8 mouse cellular contexts compared by ENCODE assay signal in genomic region chr5:30233042-30233441, GRCm38 (mm10). TPM values are rescaled to one million over a fixed set of nuclear protein-coding genes. Genes with fewer than 3 reads are reported as not detected.
A peak's percentile ranks its signal among the peaks of the same experiment; 100 is the strongest.
DNase-seq lines count a peak whose midpoint lies in the region; ATAC-seq and TF ChIP-seq lines count a peak whose summit lies in the region.

No protein-coding gene starts in this region.

- peak overlapping the region; percentile 93 for H3K27ac ChIP-seq in heart, embryonic 12.5 days (ENCODE audit: poor library complexity, severe bottlenecking)
- H3K27ac ChIP-seq in ES-Bruce4 (ENCODE audit: insufficient read depth, low read length) = no peak overlapping the region
- peak overlapping the region; percentile 51 for H3K27ac ChIP-seq in cortical plate, adult 2 months (ENCODE audit: insufficient read depth, low read length)
- peak overlapping the region; percentile 94 for H3K27ac ChIP-seq in hindbrain, embryonic 16.5 days (ENCODE audit: low read depth, low read length)
- H3K27ac ChIP-seq in liver, embryonic 13.5 days = peak overlapping the region; percentile 87
- H3K27ac ChIP-seq in spleen, adult 2 months (ENCODE audit: insufficient read depth, low read length) = no peak overlapping the region

- no peak for TF ChIP-seq CTCF in ES-Bruce4 (IDR thresholded peaks at IDR 0.05; ENCODE audit: low read depth, low read length)
- no peak for TF ChIP-seq CTCF in cortical plate, adult 2 months (IDR thresholded peaks at IDR 0.05; ENCODE audit: extremely low read depth, insufficient read depth, low read length)
- TF ChIP-seq CTCF in spleen, adult 2 months (IDR thresholded peaks at IDR 0.05; ENCODE audit: extremely low read depth, insufficient read depth, insufficient read length, insufficient replicate concordance) = no peak

- peak overlapping the region; percentile 86 for H3K9ac ChIP-seq in heart, embryonic 12.5 days
- peak overlapping the region; percentile 53 for H3K9ac ChIP-seq in ES-Bruce4 (ENCODE audit: low read depth, poor library complexity, severe bottlenecking)
- peak overlapping the region; percentile 89 for H3K9ac ChIP-seq in hindbrain, embryonic 16.5 days (ENCODE audit: low read depth, low read length)
- peak overlapping the region; percentile 90 for H3K9ac ChIP-seq in liver, embryonic 13.5 days

- H3K4me3 ChIP-seq in heart, embryonic 12.5 days = peak overlapping the region; percentile 82
- peak overlapping the region; percentile 80 for H3K4me3 ChIP-seq in ES-Bruce4 (ENCODE audit: low read depth, low read length)
- H3K4me3 ChIP-seq in cortical plate, adult 2 months (ENCODE audit: insufficient read depth, low read length) = peak overlapping the region; percentile 61
- H3K4me3 ChIP-seq in hindbrain, embryonic 16.5 days (ENCODE audit: low read length) = peak overlapping the region; percentile 82
- H3K4me3 ChIP-seq in liver, embryonic 13.5 days (replicated peaks) = peak overlapping the region; percentile 90
- H3K4me3 ChIP-seq in spleen, adult 2 months (ENCODE audit: extremely low read depth, insufficient read depth, insufficient read length) = peak overlapping the region; percentile 73

- peaks cover 10% of the 10 kb centered on the region for H3K36me3 ChIP-seq in heart, embryonic 12.5 days
- H3K36me3 ChIP-seq in ES-Bruce4 (ENCODE audit: control insufficient read depth, insufficient read depth, low read length, poor library complexity, severe bottlenecking) = no peaks in the 10 kb centered on the region
- no peaks in the 10 kb centered on the region; the same call in 1 of the 2 replicates for H3K36me3 ChIP-seq in hindbrain, embryonic 16.5 days (ENCODE audit: control insufficient read depth, insufficient read depth, low read length)
- peaks cover 7% of the 10 kb centered on the region; the same call in 1 of the 2 replicates for H3K36me3 ChIP-seq in liver, embryonic 13.5 days
- no peaks in the 10 kb centered on the region for H3K36me3 ChIP-seq in spleen, adult 2 months (ENCODE audit: control insufficient read depth, insufficient read depth, low read length)

- no peak for ATAC-seq in heart, embryonic 12.5 days (ENCODE audit: insufficient number of reproducible peaks, low FRiP score)
- no peak for ATAC-seq in hindbrain, embryonic 16.5 days
- no peak for ATAC-seq in liver, embryonic 13.5 days (ENCODE audit: low read depth)

- intact Hi-C loops in gastrocnemius, postnatal 36 days (cut with DNase I) = no loop called here

- H3K4me1 ChIP-seq in heart, embryonic 12.5 days (replicated peaks) = peaks cover 20% of the 10 kb centered on the region
- H3K4me1 ChIP-seq in ES-Bruce4 (ENCODE audit: control insufficient read depth, insufficient read depth, low read length) = no peaks in the 10 kb centered on the region
- H3K4me1 ChIP-seq in cortical plate, adult 2 months (ENCODE audit: control insufficient read depth, insufficient read depth, low read length) = no peaks in the 10 kb centered on the region
- H3K4me1 ChIP-seq in hindbrain, embryonic 16.5 days (ENCODE audit: control insufficient read depth, insufficient read depth, low read depth, low read length) = peaks cover 26% of the 10 kb centered on the region
- peaks cover 56% of the 10 kb centered on the region for H3K4me1 ChIP-seq in liver, embryonic 13.5 days (replicated peaks)
- no peaks in the 10 kb centered on the region; the same call in 1 of the 2 replicates for H3K4me1 ChIP-seq in spleen, adult 2 months (ENCODE audit: control insufficient read depth, insufficient read depth, insufficient read length)

- no peaks in the 10 kb centered on the region for H3K9me3 ChIP-seq in heart, embryonic 12.5 days (replicated peaks)
- peaks cover 22% of the 10 kb centered on the region for H3K9me3 ChIP-seq in ES-Bruce4 (replicated peaks; ENCODE audit: control insufficient read depth, insufficient read depth, low read length, poor library complexity, severe bottlenecking)
- H3K9me3 ChIP-seq in hindbrain, embryonic 16.5 days (ENCODE audit: control insufficient read depth, low read length) = no peaks in the 10 kb centered on the region
- no peaks in the 10 kb centered on the region; the same call in 1 of the 2 replicates for H3K9me3 ChIP-seq in liver, embryonic 13.5 days (replicated peaks)

- TF ChIP-seq EP300 in ES-Bruce4 (IDR thresholded peaks at IDR 0.05; ENCODE audit: insufficient read depth, low read depth, low read length) = no peak

- H3K27me3 ChIP-seq in heart, embryonic 12.5 days (replicated peaks) = no peaks in the 10 kb centered on the region
- H3K27me3 ChIP-seq in ES-Bruce4 (ENCODE audit: control insufficient read depth, insufficient read depth, low read length, poor library complexity, severe bottlenecking) = no peaks in the 10 kb centered on the region; the same call in none of the 2 replicates
- H3K27me3 ChIP-seq in hindbrain, embryonic 16.5 days (replicated peaks; ENCODE audit: control insufficient read depth, insufficient read depth, low read length) = no peaks in the 10 kb centered on the region
- H3K27me3 ChIP-seq in liver, embryonic 13.5 days = no peaks in the 10 kb centered on the region
- no peaks in the 10 kb centered on the region for H3K27me3 ChIP-seq in spleen, adult 2 months (ENCODE audit: control insufficient read depth, insufficient read depth, low read length)

- no peak for DNase-seq in heart, adult 11 months
- DNase-seq in liver, embryonic 13.5 days = peak; percentile 30
- DNase-seq in spleen, adult 2 months (ENCODE audit: low read depth in 1 of 2, low spot score in 2 of 2) = no peak
- no peak for DNase-seq in gastrocnemius, postnatal 36 days

- no peak for TF ChIP-seq POLR2A in ES-Bruce4 (IDR thresholded peaks at IDR 0.05; ENCODE audit: insufficient read depth, low read length)
- no peak for TF ChIP-seq POLR2A in cortical plate, adult 2 months (IDR thresholded peaks at IDR 0.05; ENCODE audit: extremely low read depth, insufficient read depth, low read length)
- no peak for TF ChIP-seq POLR2A in spleen, adult 2 months (IDR thresholded peaks at IDR 0.05; ENCODE audit: low read depth, low read length)

- peak overlapping the region; percentile 77 for H3K4me2 ChIP-seq in heart, embryonic 12.5 days
- peak overlapping the region; percentile 90 for H3K4me2 ChIP-seq in hindbrain, embryonic 16.5 days (ENCODE audit: low read length)
- H3K4me2 ChIP-seq in liver, embryonic 13.5 days = peak overlapping the region; percentile 83

- 2% methylated on average over 15 of the region's 15 CpGs for WGBS in heart, embryonic 12.5 days
- WGBS in hindbrain, embryonic 16.5 days = 2% methylated on average over 15 of the region's 15 CpGs
- 4% methylated on average over 15 of the region's 15 CpGs for WGBS in liver, embryonic 13.5 days (ENCODE audit: insufficient replicate concordance)
- WGBS in spleen, adult 2 months = 4% methylated on average over 15 of the region's 15 CpGs

RNA-seq across cellular contexts. Expression of gene Selenoi, which starts 0.7 kb away (rescaled TPM):
- polyA plus RNA-seq in heart, embryonic 12.5 days (2016; fragmentation: Nextera tagmentation; extraction: Ambion mirVana) = 20.8 and 21.4 TPM in 2 replicates
- 38.3 and 41.6 TPM in 2 replicates for polyA plus RNA-seq in ES-Bruce4 (2011; ENCODE audit: insufficient read depth, insufficient read length, low read depth, missing spikeins)
- 29.2 and 32.9 TPM in 2 replicates for polyA plus RNA-seq in cortical plate, adult 2 months (2012; rRNA removed)
- 26.5 and 29.8 TPM in 2 replicates for polyA plus RNA-seq in hindbrain, embryonic 16.5 days (2015; fragmentation: Nextera tagmentation; extraction: Ambion mirVana)
- polyA plus RNA-seq in liver, embryonic 13.5 days (2015; fragmentation: Nextera tagmentation; extraction: Ambion mirVana) = 14.0 and 21.3 TPM in 2 replicates
- polyA plus RNA-seq in spleen, adult 2 months (2012; rRNA removed) = 14.3 and 16.1 TPM in 2 replicates
- total RNA-seq in gastrocnemius, postnatal 36 days (2021) = 1 to 10 TPM; 9.0 to 9.8 TPM

RNA-seq across cellular contexts. Expression of gene Adgrf3, which starts 27.5 kb away (rescaled TPM):
- 0.37 TPM in 1 of 2 replicates, not detected in the other for polyA plus RNA-seq in heart, embryonic 12.5 days (2016; fragmentation: Nextera tagmentation; extraction: Ambion mirVana)
- polyA plus RNA-seq in ES-Bruce4 (2011; ENCODE audit: insufficient read depth, insufficient read length, low read depth, missing spikeins) = not detected in 2 replicates
- not detected in 2 replicates for polyA plus RNA-seq in cortical plate, adult 2 months (2012; rRNA removed)
- polyA plus RNA-seq in hindbrain, embryonic 16.5 days (2015; fragmentation: Nextera tagmentation; extraction: Ambion mirVana) = not detected in 2 replicates
- not detected in 2 replicates for polyA plus RNA-seq in liver, embryonic 13.5 days (2015; fragmentation: Nextera tagmentation; extraction: Ambion mirVana)
- 0.08 and 0.09 TPM in 2 replicates for polyA plus RNA-seq in spleen, adult 2 months (2012; rRNA removed)
- not detected for total RNA-seq in gastrocnemius, postnatal 36 days (2021)

RNA-seq across cellular contexts. Expression of gene Drc1, which starts 48.1 kb away (rescaled TPM):
- polyA plus RNA-seq in heart, embryonic 12.5 days (2016; fragmentation: Nextera tagmentation; extraction: Ambion mirVana) = 0.18 and 0.19 TPM in 2 replicates
- polyA plus RNA-seq in ES-Bruce4 (2011; ENCODE audit: insufficient read depth, insufficient read length, low read depth, missing spikeins) = 1.1 and 2.0 TPM in 2 replicates
- polyA plus RNA-seq in cortical plate, adult 2 months (2012; rRNA removed) = 12.2 and 13.7 TPM in 2 replicates
- polyA plus RNA-seq in hindbrain, embryonic 16.5 days (2015; fragmentation: Nextera tagmentation; extraction: Ambion mirVana) = 6.3 and 7.0 TPM in 2 replicates
- polyA plus RNA-seq in liver, embryonic 13.5 days (2015; fragmentation: Nextera tagmentation; extraction: Ambion mirVana) = 1.8 TPM in 2 replicates
- polyA plus RNA-seq in spleen, adult 2 months (2012; rRNA removed) = 0.14 and 0.20 TPM in 2 replicates
- total RNA-seq in gastrocnemius, postnatal 36 days (2021) = under 1 TPM in 1 of 2 experiments, not detected in 1; 0.48 TPM

Comparison
In these comparisons a context has a peak if more than half of its experiments do, and no peak if none do; other contexts are left out.
1. H3K27ac ChIP-seq: peak in heart, embryonic 12.5 days (single experiment), cortical plate, adult 2 months (single experiment), hindbrain, embryonic 16.5 days (single experiment) and liver, embryonic 13.5 days (single experiment); none in ES-Bruce4 (single experiment) and spleen, adult 2 months (single experiment).
2. Peak in every context shown above with its lines, with median percentiles within 50 percentile points of each other: H3K4me2 ChIP-seq, H3K4me3 ChIP-seq and H3K9ac ChIP-seq.